Mouse (Mus musculus) A20 (cell line): ENCODE results near the gene Lect2.

ENCODE experiments used
- DNase-seq: peaks from one replicate; pipeline ENCODE4 v3.0.0-alpha.2; 2011; ENCODE audit warnings: low read depth, low spot score

Gene Lect2

DNA sequence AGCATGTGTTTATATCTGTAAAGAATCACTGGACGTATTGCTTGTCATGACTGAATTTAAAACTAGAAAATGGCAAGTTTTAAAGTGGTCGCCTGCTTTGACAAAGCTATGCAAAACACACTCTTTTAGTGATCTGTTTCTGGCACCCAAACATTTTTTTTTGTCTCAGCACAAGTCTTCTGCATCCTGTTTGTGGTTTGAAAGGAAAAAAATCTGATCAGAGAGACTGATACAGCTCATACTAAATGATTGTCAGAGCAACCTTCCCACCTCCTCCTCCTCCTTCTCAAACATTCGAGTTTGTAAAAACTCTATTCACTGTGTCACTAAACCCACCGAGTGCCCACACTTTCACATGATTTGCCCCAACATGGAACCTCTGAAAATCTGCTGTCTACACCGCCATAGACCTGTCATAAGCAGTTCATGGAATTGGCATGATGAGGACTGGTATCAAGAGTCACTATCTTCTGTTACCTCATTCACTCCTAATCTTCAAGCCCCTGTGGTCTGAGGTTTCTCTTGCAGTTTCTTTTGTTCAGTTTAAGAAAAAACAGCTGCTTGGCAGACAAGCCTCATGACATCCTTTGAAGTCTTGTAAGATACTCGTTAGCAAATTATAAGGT, 41.3 kb downstream of the Lect2 start:
- no peak for DNase-seq

DNA sequence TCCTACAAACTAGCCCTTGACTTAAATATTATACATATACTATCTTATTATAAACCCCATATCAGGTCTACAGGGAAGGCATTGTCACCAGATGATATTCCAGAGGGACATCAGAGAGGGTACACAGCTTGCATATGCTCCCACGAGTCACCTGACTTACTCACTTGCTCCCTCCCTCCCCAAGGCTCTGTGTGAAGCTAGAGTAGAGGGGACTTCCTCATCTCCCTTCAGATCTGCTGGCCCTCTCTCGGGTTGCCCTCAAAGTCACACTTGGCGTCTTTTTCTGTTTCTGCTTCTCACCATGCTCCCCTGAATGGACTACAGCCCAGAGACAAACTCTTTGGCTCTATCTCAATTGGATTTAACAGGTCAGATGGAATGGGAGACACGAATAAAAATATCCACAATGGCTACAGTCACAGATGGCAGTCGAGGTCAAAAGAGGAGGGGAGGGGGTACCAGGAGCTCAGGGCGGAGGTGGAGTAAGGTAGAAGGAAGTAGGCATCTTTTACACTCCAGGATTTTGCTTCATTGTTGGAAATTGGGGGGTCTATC, 46.4 kb downstream of the Lect2 start:
- peak; percentile 11 for DNase-seq

DNA sequence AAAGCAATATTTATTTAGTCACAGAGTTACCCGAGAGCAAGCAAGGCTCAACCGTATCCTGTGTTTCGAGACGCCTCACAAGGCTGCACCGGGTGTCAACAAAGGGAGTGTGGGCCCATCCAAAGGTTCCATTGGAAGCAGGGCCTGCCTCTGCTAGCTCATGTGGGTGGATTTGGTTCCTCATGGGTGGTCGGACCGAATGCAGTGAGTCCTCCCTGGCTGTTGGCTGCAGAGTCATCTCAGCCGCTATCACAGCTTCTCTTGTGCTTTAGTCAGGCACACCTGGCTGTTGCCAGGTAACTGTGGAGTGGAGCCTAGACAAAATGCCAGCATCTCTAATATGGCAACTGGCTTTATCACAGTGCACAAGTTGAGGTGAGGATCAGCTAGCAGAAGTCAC, 47.7 kb downstream of the Lect2 start:
- no peak for DNase-seq

DNA sequence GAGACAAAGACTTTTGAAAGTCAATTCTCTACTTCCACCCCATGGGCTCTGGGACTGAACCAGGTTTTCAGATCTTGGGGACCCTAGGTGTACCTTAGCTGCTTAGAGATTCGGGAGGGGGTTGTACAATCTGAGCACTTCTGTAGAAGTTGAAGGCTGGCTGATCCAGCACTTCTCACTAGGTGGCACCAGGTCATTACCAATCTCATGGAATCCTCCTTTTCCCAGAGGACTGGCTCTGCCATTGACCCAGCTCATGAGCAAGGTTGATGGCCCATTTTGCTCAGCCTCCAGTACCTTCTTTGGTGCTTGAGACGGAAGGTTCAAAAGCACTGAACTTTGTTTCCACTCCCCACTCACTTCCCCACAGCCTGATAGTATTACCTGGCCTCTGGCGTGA, 48.2 kb downstream of the Lect2 start:
- no peak for DNase-seq

DNA sequence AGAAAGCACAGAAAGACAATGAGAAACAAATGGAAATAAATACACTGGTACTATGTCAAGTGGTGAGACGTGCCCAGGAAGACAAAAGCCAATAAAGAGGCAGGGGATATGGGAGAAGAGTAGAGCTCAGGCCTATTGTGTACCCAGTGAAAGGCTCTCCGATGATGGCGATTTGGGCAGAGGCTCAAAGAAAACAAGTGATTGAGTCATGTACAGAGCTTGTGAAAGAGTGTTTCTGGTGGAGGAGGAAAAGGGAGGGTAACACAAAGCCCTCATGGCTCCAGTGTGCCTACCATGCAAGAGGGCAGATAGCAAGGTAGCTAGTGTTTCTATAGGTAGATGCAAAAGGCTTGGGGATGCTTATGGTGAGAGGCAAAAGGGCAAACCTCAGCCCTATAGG, 53.9 kb downstream of the Lect2 start:
- no peak for DNase-seq
